Mouse (Mus musculus): Measurements from ENCODE around the gene Nlrp6. TPM values are rescaled to one million over a fixed set of nuclear protein-coding genes. Genes with fewer than 3 reads are reported as not detected.

Nlrp6 gene
- total RNA-seq, 2 experiments from 2014 or later: 0.96 to 1.5 TPM

DNA sequence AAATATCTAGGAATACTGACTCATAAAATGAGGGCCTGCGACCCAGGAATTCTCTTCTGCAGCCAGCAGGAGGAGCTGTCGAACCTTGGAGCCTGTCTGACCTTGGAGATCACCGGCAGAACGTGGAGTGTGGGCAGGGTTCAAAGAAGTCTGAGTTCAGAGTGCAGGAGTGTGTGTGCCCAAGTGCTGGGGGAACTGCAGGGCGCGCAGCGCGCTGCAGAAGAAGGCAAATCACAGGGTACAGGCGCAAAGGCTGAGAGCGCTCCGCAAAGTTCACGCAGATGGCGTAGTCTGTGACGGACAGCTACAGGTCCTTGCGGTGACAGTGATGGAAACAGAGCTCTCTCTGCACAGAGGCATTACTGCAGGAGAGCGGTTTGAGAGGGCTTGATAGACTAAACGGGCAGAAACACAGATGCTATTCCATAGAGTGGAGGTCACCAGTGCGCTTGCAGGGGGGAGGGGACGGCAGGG lies 12.0 kb upstream of the Nlrp6 start:
- DNase-seq (ENCODE audit: low spot score in 2 of 2): peak; percentile 82 to 83

DNA sequence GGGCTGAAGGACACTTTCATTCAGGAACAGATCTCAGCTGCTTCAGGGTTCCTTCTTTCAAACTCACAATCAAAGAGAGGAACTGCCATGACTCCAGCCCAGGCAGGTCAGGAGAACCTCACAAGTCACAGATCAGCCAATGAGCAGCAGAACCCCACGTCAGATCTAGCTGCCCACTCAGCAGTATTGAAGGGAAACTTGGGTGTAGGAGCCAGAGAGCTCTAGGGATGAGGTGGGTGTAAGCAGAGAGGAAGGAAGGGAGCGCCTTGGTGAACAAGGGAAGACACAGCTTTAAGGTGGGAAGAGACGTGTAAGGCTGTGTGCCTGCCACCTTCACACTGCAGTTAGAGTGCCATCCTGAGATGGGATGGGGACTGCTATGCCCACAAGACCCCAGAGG lies 8.4 kb upstream of the Nlrp6 start:
- no peak for DNase-seq (ENCODE audit: low spot score in 2 of 2)

DNA sequence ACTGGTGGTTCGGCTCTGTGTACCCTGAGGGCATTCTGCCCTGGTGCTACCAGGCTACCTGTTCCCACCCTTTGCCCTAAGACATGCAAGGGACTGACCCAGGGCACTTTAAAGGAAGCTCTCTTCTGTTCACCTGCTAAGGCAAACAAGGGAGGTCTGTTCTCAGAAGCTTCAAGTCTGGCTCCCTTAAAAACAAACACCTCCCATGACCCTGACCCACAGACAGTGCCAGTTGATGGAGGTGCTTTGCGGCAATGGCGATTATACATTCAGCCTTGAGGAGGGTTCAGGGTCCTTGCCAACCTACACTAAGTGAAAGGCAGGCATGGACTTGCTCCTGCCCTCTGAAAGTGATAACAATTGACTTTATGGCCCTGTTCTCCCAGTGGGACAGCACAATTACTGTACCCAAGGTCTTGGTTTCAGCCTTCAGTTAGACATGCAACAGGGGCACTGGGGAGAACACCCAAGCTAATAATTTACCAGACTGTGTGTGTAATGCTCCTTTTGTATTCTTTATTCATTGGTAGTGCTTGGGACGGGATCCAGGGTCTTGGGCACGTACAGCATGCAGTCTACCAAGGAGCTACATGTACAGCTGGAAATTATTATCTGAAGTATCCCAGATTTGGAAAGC lies 7.7 kb upstream of the Nlrp6 start:
- no peak for DNase-seq (ENCODE audit: low spot score in 2 of 2)

DNA sequence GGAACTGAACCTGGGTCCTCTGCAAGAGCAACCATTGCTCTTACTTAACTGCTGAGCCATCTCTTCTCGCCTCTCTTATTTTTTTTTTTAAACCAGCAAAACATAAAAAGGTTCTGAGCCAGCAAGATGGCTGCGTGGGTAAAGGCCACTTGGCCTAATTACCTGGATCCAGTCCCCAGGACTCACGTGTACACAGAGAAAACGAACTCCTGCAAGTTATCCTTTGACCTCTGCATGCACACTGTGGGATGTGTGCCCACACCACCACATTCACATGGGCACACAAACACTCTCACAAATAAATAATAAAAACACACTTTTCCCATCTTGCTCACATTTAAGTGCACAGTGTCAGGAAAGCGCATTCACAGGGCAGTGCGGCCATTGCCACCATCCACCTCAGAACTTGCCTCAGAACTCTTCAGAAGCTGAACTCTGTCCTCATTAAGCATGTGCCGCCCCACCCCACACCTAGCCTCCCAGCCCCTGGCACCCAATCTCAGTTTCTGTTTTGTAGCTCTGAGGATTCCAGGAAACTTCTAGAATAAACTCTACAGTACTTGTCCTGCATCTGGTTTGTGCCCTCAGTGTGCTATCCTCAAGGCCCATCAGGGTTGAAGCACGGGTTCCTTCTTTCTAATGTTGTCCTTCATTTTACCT lies 6.5 kb upstream of the Nlrp6 start:
- no peak for DNase-seq (ENCODE audit: low spot score in 2 of 2)

DNA sequence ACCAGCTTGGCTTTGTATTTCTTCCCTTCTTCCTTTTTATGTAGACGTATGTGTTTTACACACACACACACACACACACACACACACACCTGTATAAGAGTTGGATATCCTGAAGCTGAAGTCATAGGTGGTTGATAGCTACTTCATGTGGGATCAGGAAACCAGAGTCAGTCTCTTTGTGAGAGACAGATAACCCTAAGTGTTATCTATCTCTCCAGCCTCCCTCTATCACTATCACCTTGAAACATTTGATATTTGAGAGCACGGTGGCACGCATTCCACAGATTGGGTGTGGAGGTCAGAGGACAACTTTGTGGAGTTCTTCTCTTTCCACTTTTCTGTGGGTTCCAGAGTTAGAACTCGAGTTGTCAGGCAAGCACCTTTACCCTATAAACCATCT lies 791 bp upstream of the Nlrp6 start:
- no peak for DNase-seq (ENCODE audit: low spot score in 2 of 2)

DNA sequence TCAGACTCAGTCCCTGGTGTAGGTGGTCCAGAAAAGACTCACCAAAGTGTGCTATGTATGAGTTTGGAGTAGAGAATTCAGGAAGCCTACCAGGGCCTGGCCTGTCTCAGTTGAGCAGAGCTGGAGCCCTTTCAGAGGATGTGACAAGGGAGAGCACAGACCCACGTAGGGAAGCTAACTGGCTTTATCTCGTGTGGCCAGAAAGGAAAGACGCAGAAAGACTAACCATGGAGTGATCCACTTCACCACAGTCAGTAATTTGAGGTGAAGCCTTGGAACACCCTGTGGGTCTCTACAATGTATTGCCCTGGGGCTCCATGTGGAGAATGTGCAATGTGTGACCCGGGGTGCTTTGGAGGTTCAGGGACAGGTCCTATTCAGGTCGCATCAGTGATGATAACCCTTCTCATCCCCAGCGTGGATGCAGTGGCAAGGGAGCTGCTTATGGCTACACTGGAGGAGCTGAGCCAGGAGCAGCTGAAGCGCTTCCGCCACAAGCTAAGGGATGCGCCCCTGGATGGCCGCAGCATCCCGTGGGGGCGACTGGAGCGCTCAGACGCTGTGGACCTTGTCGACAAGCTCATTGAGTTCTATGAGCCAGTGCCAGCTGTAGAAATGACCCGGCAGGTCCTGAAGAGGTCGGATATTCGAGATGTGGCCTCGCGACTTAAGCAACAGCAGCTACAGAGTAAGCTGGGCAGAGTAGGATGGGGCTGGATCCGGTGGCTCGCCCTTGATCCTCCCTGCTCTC lies 698 bp downstream of the Nlrp6 start:
- no peak for DNase-seq (ENCODE audit: low spot score in 2 of 2)

DNA sequence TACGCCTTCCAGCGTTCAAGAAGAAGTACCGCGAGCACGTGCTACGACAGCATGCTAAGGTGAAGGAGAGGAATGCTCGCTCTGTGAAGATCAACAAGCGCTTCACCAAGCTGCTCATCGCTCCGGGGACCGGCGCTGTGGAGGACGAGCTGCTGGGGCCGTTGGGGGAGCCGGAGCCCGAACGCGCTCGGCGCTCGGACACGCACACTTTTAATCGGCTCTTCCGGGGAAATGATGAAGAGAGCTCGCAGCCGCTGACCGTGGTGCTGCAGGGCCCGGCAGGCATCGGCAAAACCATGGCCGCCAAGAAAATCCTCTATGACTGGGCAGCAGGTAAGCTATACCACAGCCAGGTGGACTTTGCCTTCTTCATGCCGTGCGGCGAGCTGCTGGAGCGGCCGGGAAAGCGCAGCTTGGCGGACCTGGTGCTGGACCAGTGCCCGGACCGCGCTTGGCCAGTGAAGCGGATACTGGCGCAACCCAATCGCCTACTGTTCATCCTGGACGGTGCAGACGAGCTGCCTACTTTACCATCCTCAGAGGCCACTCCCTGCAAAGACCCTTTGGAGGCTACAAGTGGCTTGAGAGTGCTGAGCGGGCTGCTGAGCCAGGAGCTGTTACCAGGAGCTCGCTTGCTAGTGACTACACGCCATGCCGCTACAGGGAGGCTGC lies 1.8 kb downstream of the Nlrp6 start:
- peak; percentile 50 to 56 for DNase-seq (ENCODE audit: low spot score in 2 of 2)

DNA sequence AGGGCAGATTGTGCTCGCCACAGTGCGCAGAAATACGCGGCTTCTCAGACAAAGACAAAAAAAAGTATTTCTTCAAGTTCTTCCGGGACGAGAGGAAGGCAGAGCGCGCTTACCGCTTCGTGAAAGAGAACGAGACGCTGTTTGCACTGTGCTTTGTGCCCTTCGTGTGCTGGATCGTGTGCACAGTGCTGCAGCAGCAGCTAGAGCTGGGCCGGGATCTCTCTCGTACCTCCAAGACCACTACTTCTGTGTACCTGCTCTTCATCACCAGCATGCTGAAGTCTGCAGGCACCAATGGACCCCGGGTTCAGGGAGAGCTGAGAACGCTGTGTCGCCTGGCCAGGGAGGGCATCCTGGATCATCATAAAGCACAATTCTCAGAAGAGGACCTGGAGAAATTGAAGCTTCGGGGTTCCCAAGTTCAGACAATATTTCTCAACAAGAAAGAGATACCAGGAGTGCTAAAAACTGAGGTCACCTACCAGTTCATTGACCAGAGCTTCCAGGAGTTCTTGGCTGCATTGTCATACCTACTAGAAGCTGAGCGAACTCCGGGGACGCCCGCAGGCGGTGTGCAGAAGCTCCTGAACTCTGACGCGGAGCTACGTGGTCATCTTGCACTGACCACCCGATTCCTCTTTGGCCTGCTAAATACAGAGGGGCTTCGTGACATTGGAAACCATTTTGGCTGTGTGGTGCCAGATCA lies 2.5 kb downstream of the Nlrp6 start:
- DNase-seq (ENCODE audit: low spot score in 2 of 2): no peak

DNA sequence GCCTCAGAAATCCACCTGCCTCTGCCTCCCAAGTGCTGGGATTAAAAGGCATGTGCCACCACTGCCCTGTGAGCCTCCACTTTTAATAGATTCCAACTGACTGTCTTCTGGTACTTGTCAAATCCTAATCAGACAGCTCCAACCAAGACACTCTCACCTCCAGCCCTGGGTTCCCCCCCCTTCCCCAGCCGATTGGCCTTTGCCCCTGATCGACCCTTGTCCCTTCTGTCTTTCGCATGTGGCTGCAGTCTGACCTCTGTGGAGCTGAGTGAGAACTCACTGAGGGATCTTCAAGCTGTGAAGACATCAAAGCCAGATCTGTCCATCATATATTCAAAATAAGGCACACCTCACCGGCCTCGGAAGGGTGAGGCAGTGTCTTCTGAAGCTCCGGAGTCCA lies 6.5 kb downstream of the Nlrp6 start:
- DNase-seq (ENCODE audit: low spot score in 2 of 2): no peak

DNA sequence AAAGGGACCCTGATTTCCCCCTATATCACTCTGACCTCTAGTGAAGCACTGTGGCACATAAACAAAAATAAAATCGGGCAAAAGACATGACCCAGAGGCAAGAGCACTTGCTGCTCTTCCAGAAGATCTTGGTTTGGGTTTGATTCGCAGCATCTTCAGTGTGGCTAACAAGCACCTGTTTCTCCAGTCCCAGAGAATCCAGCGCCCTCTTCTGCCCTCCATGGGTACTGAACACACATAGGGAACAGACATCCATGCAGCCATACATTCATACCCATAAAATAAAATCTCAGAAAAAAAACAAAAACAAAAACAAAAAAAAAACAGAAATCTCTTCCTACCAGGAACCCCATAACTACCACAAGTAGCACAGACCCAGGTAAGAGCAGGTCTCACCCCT lies 17.7 kb downstream of the Nlrp6 start:
- DNase-seq (ENCODE audit: low spot score in 2 of 2): peak in 1 of 2 experiments; percentile 21

DNA sequence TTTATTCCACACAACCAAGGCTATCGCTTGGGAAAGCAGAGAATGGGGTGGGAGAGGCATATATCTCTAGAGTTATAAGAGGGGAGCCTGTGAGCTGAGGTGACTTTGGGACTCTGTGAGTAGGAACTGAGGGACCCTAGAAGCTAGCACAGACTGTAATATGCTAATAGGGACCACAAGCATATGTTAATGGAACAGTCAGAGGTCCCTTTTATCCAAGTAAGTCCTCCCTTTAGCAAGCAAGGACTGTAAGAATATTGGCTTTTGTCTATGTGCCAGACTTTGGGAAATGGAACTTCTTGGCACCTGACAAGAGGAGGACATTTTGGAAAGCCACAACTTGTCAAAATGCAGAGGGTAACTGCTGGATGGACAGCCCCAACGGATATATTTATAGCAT lies 18.2 kb downstream of the Nlrp6 start:
- DNase-seq (ENCODE audit: low spot score in 2 of 2): no peak

DNA sequence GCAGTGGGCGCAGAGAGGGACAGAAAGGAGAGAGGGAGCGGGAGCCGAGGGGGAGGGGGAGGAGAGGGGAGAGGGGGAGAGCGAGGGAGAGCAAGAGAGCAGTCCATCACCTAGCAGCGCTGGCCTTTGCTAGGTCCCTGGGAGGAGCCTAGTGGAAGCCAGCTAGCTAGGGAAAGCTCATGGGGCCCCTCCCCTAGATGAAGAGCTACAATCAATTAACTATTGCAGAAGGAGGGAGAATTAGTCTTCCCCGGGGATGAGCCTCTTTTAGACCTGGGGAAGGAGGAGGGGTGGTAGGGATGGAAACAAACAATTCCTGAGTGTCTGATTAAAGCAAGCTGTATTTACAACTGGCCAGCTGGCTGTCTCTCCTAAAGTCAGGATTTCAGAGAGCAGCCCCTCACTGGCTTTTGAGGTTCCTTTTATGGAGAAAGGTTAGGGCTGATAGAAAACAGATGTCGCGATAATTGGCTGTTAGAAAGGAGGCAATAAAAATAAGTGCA lies 19.0 kb downstream of the Nlrp6 start:
- DNase-seq (ENCODE audit: low spot score in 2 of 2): no peak

DNA sequence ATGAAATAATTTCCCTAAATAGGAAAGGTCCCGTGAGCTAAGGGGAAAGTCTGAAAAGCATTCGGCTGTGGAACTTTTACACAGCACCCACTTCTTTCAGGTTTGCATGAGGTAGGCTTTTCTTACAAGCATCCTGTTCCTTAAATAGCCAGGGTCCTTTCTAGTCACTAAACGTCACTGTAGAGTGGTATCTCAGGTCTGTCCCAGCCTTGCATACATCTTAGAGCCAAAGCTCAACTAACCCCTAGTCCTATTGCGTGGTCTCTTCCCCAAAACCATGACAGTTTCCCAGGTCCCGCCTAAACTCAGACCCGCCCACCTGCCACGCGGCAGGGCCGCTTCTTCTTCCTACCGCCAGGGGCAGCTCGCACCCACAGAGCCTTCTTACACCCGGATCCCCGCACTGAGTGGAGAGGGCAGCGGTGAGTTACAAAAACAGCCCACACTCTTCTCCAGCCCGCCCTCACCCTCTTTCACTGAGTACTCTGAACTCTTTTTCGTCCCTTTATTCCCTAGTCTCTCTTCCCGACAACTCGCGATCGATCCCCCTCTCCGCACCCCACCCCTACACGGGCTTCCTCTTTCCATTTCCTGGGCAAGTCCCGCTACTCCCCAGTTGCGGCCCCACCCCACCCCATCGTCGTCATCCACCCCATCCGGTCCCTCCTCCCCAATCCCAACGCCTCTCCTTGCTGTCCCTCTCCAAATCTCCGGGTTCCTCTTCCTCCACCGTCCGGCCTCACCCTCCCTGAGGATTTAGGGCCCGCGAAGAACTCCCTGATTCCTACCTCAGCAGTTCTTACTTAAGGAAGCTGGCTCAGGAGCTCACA lies 20.7 kb downstream of the Nlrp6 start, which contains the start of gene Pgghg:
Gene Pgghg (plus strand): TSS at position 170 of the 830 bp plus-strand sequence.
- peak; percentile 83 to 84 for DNase-seq (ENCODE audit: low spot score in 2 of 2)

DNA sequence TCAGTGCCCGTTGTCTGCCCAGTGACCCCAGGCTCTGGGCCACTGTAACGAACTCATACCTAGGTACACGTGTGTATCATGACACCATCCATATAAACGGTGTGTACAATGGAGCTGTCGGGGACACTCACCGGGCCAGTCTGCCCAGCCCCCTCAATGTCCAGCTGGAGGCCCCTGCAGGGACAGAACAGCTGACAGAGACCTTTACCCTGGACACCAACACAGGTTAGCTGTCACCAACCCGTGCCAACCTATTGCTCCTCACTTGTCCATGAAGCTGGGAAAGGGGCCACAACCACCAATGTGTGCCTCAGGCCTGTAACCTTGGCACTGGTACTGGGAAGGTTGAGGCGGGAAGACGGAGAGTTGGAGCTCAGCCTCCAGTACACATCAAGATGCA lies 21.6 kb downstream of the Nlrp6 start:
- DNase-seq (ENCODE audit: low spot score in 2 of 2): peak in 1 of 2 experiments; percentile 32

DNA sequence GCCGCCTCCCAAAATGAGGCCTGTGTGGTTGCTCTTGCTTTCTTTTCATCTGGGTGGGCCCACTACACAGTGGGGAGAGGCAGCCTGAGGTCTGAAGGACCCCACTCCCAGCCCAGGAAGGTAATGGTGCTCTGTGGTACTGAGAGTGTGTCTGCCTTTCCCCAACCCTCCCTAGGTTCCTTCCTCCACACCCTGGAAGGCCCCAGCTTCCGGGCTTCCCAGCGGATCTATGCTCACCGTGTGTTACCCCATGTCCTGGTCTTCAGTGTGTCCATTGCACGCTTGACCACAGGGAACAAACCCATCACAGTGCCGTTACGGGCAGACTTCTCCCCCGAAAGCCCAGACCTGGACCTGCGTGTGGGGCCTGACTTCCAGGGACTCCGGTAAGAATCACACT lies 22.1 kb downstream of the Nlrp6 start:
- DNase-seq (ENCODE audit: low spot score in 2 of 2): peak in 1 of 2 experiments; percentile 20

DNA sequence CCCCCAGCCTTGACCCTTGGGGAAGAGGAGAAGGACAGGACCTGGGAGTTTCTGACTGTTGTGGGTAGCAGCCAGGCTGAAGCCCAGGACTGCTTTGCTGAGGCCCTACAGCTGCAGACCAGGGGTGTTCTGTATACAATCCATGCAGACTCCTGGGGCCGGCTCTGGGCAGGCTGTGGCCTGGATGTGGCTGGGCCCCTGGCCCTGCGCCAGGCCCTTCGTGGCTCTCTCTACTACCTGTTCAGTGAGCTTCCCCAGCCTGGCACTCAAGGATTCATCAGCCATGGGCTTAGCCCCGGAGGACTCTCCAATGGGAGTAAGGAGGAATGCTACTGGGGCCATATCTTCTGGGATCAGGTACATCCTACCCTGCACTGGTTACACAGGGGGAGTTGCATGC lies 22.7 kb downstream of the Nlrp6 start:
- peak in 1 of 2 experiments; percentile 25 for DNase-seq (ENCODE audit: low spot score in 2 of 2)

DNA sequence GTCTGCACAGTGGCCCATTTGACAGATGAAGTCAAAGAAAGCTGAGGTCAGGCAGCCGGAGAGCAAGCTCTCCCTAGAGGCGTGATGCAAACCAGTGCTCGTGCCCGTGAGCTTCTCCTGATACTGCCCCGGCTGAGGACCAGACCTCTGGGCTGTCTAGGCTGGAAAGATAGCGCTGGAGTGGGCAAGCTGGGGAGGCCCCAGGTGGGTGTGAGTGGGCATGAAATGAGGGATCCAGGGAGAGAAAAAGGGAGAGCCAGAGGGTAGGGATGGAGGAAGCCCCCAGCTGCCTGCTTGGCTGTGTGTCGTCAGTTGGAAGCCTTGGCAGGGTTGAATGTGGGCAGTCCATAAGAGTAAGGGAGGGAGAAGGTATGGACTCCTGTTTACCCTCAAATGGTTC lies 23.5 kb downstream of the Nlrp6 start:
- DNase-seq (ENCODE audit: low spot score in 2 of 2): no peak

DNA sequence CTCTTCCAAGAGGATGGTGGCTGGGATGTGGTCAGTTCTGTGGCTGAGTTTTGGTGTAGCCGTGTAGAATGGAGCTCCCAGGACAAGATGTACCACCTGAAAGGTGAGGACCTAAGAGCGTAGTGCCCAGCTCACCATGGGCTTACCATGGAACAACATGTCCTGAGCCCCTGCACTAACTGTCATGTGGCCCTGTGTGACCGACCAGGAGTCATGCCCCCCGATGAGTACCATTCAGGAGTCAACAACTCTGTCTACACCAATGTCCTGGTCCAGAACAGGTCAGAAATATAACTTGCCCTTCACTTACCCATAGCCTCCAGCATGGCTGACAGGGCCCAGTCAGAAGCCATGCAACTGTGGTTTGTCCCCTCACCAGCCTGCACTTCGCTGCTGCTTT lies 24.5 kb downstream of the Nlrp6 start:
- DNase-seq (ENCODE audit: low spot score in 2 of 2): no peak

DNA sequence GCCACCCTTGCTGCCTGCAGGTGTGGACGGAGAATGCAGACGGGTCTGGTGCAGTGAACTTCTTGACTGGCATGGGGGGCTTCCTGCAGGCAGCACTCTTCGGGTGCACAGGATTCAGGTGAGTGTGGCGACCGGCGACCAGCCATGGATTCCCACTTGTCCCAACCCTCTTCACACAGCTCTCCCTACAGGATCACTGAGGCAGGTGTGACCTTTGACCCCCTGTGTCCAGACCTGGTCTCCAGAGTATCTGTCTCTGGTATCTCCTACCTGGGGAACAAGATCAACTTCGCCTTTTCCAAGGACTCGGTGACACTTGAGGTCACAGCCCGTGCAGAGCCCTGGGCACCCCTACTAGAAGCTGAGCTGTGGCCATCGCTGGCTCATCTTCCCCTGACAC lies 25.6 kb downstream of the Nlrp6 start:
- peak in 1 of 2 experiments; percentile 22 for DNase-seq (ENCODE audit: low spot score in 2 of 2)

DNA sequence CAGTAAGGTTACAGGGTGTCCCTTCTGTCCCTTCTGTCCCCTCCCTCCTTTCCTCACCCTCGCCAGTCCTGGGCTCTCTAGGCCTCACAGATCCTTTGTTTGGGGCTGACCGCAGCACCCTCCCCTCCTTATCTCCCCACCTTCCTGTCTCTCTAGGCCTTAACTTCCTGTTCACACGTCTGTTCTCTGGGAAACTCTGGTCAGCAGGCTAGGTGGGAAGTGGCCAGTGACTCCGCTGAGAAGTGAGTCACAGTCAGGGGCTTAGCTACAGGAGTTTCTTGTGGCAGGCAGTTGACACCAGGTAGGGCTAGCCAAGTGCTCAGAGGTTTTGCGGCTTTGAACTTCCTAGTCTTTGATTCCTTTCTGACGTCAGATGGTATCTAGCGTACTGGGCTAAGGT lies 26.3 kb downstream of the Nlrp6 start:
- peak in 1 of 2 experiments; percentile 22 for DNase-seq (ENCODE audit: low spot score in 2 of 2)
